Mouse (Mus musculus) stomach, postnatal 0 days (tissue): ENCODE results near the gene Entpd8.

ENCODE experiments used
- CTCF ChIP-seq: IDR thresholded peaks from 2 replicates; pipeline ENCODE4 v1.5.1; 2016; ENCODE audit warnings: antibody characterized with exemption, low read depth, mild to moderate bottlenecking, moderate library complexity
- EP300 ChIP-seq: optimal IDR thresholded peaks from 2 replicates; pipeline ENCODE3; 2016; ENCODE audit warnings: antibody characterized with exemption

DNA sequence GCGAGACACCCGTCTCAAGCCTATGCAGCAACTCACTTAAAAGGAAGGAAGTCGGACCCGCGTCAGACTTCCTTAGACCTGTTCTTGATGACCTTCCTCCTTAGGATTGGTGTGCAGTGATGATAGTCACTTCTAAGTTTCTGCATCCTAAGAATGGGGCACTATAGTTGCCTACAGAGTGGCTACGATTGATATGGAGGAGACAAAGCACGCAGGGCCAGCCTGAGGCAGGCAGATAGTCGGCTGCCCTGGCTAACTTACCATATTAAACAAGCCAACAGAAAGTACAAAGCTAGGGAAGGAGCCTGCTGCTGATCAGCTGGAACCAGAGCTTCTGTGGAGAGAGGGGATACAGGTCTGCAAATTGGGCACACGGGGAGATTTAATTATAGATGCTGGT lies 51.5 kb downstream of the Entpd8 start:
- no peak for TF ChIP-seq CTCF
- TF ChIP-seq EP300 = no peak
